11 mouse cellular contexts compared by ENCODE assay signal in the genomic region with DNA sequence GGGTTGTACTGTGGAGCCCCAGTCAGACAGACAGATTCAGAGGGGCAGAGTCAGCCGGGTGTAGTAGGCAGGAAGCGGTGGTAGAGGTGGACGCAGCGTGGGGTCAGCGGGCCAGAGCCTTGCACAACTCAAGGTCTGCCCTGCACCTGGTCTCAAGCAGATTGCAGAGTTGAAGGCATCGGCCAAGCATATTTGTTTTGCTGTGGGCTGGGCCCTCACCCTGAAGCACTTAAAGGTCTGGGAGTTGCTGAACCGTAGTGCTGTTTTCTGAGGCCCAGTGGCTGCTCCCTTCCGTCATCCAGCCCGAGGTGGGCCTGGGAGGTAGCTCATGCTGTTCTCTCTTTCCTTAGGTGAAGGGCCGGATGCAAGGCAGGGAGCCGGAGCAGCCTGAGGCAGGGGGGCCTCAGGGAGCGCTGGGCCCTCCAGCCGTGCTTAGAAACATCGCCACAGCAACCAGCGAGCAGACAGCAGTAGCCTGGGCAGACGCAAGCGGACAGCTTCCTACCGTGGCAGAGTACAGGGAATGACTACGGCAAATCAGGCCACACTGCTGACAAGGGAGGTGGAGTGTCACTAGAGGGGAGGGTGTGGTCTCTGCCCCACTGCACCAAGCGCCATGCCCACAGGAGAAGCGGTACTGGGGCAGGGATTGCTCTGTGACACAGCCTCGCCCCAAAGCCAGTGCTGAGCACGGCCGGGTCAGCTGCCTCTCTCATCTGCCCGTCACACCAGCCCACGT. TPM values are rescaled to one million over a fixed set of nuclear protein-coding genes. Genes with fewer than 3 reads are reported as not detected.
DNase-seq lines count a peak whose midpoint lies in the region; ATAC-seq and TF ChIP-seq lines count a peak whose summit lies in the region.
"Had no signal": no experiment of that assay in that cellular context is flagged by ENCODE, and none has a peak within 500 bp of the region (broad histone marks: within the 10 kb centered on the region; RNA-seq: fewer than 3 reads in every experiment).

No protein-coding gene starts in this region.

- H3K4me3 ChIP-seq in kidney, embryonic 16.5 days (ENCODE audit: low read length), result no peak overlapping the region
- H3K4me3 ChIP-seq in kidney, adult 2 months (ENCODE audit: insufficient read depth, low read depth, low read length), result no peak overlapping the region
- no peak overlapping the region; the same call in 1 of the 2 replicates for H3K4me3 ChIP-seq in hindbrain, embryonic 10.5 days
- H3K4me3 ChIP-seq: embryonic facial prominence, embryonic 15.5 days had no signal

- peaks cover 41% of the 10 kb centered on the region for H3K4me1 ChIP-seq in kidney, embryonic 16.5 days (ENCODE audit: insufficient read depth, low read length)
- H3K4me1 ChIP-seq in kidney, adult 2 months (ENCODE audit: control insufficient read depth, insufficient read depth, low read length), result no peaks in the 10 kb centered on the region
- H3K4me1 ChIP-seq in hindbrain, embryonic 10.5 days (replicated peaks), result peaks cover 46% of the 10 kb centered on the region

- no peaks in the 10 kb centered on the region for H3K9me3 ChIP-seq in kidney, embryonic 16.5 days (ENCODE audit: low read length)
- H3K9me3 ChIP-seq in hindbrain, embryonic 10.5 days, result peaks cover 6% of the 10 kb centered on the region; the same call in 1 of the 2 replicates
- H3K9me3 ChIP-seq: embryonic facial prominence, embryonic 15.5 days had no signal

- H3K36me3 ChIP-seq in kidney, embryonic 16.5 days (ENCODE audit: insufficient read depth, low read length), result 0 out of 2 replicates have a peak, but pooled peaks cover 3% of the 10 kb centered on the region
- H3K36me3 ChIP-seq in kidney, adult 2 months (ENCODE audit: control insufficient read depth, insufficient read depth, low read length), result no peaks in the 10 kb centered on the region
- H3K36me3 ChIP-seq in hindbrain, embryonic 10.5 days, result peaks cover 32% of the 10 kb centered on the region
- H3K36me3 ChIP-seq: embryonic facial prominence, embryonic 15.5 days had no signal

- 24% methylated on average over 26 of the region's 26 CpGs for WGBS in kidney, embryonic 16.5 days
- WGBS in kidney, adult 2 months, result 47% methylated on average over 26 of the region's 26 CpGs
- 37% methylated on average over 26 of the region's 26 CpGs for WGBS in hindbrain, embryonic 10.5 days

- no peaks in the 10 kb centered on the region for H3K27me3 ChIP-seq in kidney, embryonic 16.5 days (ENCODE audit: insufficient read depth, low read length)
- no peaks in the 10 kb centered on the region for H3K27me3 ChIP-seq in kidney, adult 2 months (replicated peaks; ENCODE audit: control insufficient read depth, insufficient read depth, low read length)
- H3K27me3 ChIP-seq in hindbrain, embryonic 10.5 days (ENCODE audit: insufficient read depth, poor library complexity, severe bottlenecking), result peaks cover 39% of the 10 kb centered on the region
- H3K27me3 ChIP-seq: embryonic facial prominence, embryonic 15.5 days had no signal

- DNase-seq in kidney, adult 2 months, result no peak
- DNase-seq in brain, adult 2 months (ENCODE audit: low read depth, low spot score), result peak; percentile 48
- peak; percentile 28 for DNase-seq in hindbrain, embryonic 10.5 days (ENCODE audit: low spot score)
- DNase-seq in lung, postnatal 10 days, result peak; percentile 45
- no peak for DNase-seq in urinary bladder, adult 2 months (ENCODE audit: low spot score)
- DNase-seq in adrenal gland, postnatal 25 days, result no peak
- no peak for DNase-seq in gastrocnemius, postnatal 25 days

- ATAC-seq in kidney, embryonic 16.5 days (ENCODE audit: low FRiP score, low TSS enrichment), result peak; percentile 71
- ATAC-seq: intestine, postnatal 0 days had no signal

- peak overlapping the region; percentile 61 for H3K27ac ChIP-seq in kidney, embryonic 16.5 days (ENCODE audit: low read length)
- no peak overlapping the region for H3K27ac ChIP-seq in kidney, adult 2 months (ENCODE audit: insufficient read depth, low read depth, low read length)
- peak overlapping the region; percentile 62 for H3K27ac ChIP-seq in hindbrain, embryonic 10.5 days
- H3K27ac ChIP-seq: embryonic facial prominence, embryonic 15.5 days had no signal

- H3K4me2 ChIP-seq in kidney, embryonic 16.5 days (replicated peaks; ENCODE audit: low read depth, low read length), result peak overlapping the region; percentile 28
- H3K4me2 ChIP-seq: embryonic facial prominence, embryonic 15.5 days had no signal

- peak overlapping the region; percentile 59 for H3K9ac ChIP-seq in kidney, embryonic 16.5 days (replicated peaks; ENCODE audit: low read length)
- H3K9ac ChIP-seq: embryonic facial prominence, embryonic 15.5 days had no signal

- TF ChIP-seq CTCF in kidney, adult 2 months (conservative IDR thresholded peaks at IDR 0.05; ENCODE audit: insufficient read depth, insufficient read length, low read depth, low read length), result no peak

- TF ChIP-seq POLR2A in kidney, adult 2 months (IDR thresholded peaks at IDR 0.05; ENCODE audit: low read depth, low read length), result no peak

RNA-seq across cellular contexts. Expression of a gene that starts 23.8 kb away (rescaled TPM):
- 5.4 and 6.2 TPM in 2 replicates for polyA plus RNA-seq in kidney, embryonic 16.5 days (2015; fragmentation: Nextera tagmentation; extraction: Ambion mirVana)
- 4.4 and 5.0 TPM in 2 replicates for polyA plus RNA-seq in kidney, adult 2 months (2012; rRNA removed)
- polyA plus RNA-seq in hindbrain, embryonic 10.5 days (2016; fragmentation: Nextera tagmentation; extraction: Ambion mirVana), result 9.9 and 15.0 TPM in 2 replicates
- 10.8 and 14.1 TPM in 2 replicates for polyA plus RNA-seq in urinary bladder, adult 2 months (2012; rRNA removed)
- 2.4 and 3.5 TPM in 2 replicates for total RNA-seq in adrenal gland, postnatal 25 days (2021)
- total RNA-seq in gastrocnemius, postnatal 25 days (2021), result under 1 TPM; 0.24 to 0.26 TPM

RNA-seq across cellular contexts. Expression of a gene that starts 41.6 kb away (rescaled TPM):
- not detected in 2 replicates for polyA plus RNA-seq in kidney, embryonic 16.5 days (2015; fragmentation: Nextera tagmentation; extraction: Ambion mirVana)
- not detected in 2 replicates for polyA plus RNA-seq in kidney, adult 2 months (2012; rRNA removed)
- 0.20 and 1.0 TPM in 2 replicates for polyA plus RNA-seq in hindbrain, embryonic 10.5 days (2016; fragmentation: Nextera tagmentation; extraction: Ambion mirVana)
- not detected in 2 replicates for polyA plus RNA-seq in urinary bladder, adult 2 months (2012; rRNA removed)
- total RNA-seq in adrenal gland, postnatal 25 days (2021), result 0.52 TPM in 1 of 2 replicates, not detected in the other
- not detected for total RNA-seq in gastrocnemius, postnatal 25 days (2021)
- total RNA-seq: gastrocnemius, adult 18-20 months had no signal
- polyA plus RNA-seq: intestine, postnatal 0 days had no signal

RNA-seq across cellular contexts. Expression of a gene that starts 46.1 kb away (rescaled TPM):
- polyA plus RNA-seq in kidney, embryonic 16.5 days (2015; fragmentation: Nextera tagmentation; extraction: Ambion mirVana), result 10.9 and 12.9 TPM in 2 replicates
- 9.5 and 9.9 TPM in 2 replicates for polyA plus RNA-seq in kidney, adult 2 months (2012; rRNA removed)
- 9.8 and 10.6 TPM in 2 replicates for polyA plus RNA-seq in hindbrain, embryonic 10.5 days (2016; fragmentation: Nextera tagmentation; extraction: Ambion mirVana)
- polyA plus RNA-seq in urinary bladder, adult 2 months (2012; rRNA removed), result 8.2 and 11.2 TPM in 2 replicates
- 14.8 and 21.8 TPM in 2 replicates for total RNA-seq in adrenal gland, postnatal 25 days (2021)
- total RNA-seq in gastrocnemius, postnatal 25 days (2021), result under 1 TPM; 0.46 to 0.54 TPM

Comparison
In these comparisons a context has a peak if more than half of its experiments do, and no peak if none do; other contexts are left out.
1. DNase-seq: peak in brain, adult 2 months (single experiment), hindbrain, embryonic 10.5 days (single experiment) and lung, postnatal 10 days (single experiment); none in kidney, adult 2 months (single experiment), urinary bladder, adult 2 months (single experiment), adrenal gland, postnatal 25 days (single experiment) and gastrocnemius, postnatal 25 days (single experiment).